Mouse (Mus musculus): ENCODE results near the gene Gramd1b. TPM values are rescaled to one million over a fixed set of nuclear protein-coding genes. Genes with fewer than 3 reads are reported as not detected.

Gramd1b gene
- total RNA-seq (2021): 10 to 100 TPM; 11.6 to 15.8 TPM

DNA sequence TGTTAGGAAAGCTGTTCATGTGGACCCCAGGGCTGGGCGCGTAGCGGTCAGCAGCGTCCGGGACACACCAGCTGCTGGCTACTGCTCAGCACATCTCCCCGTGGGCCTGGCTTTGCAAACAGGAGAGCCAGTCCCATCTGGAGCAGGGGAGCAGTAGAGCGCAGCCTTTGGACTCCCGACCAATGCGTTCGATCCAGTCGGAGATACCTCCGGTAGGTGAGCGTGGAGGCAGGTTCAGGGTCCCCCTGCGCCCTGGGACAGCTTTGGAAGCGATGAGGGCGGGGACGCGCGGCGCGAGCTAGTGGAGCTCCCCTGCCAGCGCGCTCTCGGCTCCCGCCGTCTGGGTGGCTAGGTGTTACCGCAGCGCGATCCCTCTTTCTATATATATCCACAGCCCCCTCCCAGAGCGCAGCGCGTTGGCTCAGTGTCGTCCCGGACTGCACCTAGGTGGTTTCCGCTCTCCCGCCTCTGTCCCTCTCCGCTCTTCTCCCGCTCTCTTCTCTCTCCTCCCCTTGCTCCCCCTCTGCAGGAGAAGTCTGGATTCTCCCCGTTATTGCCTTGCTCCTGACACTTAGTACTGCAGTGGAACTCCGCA lies at the start of gene Gramd1b:
TSS of gene Gramd1b (minus strand) at position 357 of the 595 bp plus-strand sequence.
- intact Hi-C loops (cut with DNase I): no loop called here
- peak; percentile 44 to 54 for DNase-seq

DNA sequence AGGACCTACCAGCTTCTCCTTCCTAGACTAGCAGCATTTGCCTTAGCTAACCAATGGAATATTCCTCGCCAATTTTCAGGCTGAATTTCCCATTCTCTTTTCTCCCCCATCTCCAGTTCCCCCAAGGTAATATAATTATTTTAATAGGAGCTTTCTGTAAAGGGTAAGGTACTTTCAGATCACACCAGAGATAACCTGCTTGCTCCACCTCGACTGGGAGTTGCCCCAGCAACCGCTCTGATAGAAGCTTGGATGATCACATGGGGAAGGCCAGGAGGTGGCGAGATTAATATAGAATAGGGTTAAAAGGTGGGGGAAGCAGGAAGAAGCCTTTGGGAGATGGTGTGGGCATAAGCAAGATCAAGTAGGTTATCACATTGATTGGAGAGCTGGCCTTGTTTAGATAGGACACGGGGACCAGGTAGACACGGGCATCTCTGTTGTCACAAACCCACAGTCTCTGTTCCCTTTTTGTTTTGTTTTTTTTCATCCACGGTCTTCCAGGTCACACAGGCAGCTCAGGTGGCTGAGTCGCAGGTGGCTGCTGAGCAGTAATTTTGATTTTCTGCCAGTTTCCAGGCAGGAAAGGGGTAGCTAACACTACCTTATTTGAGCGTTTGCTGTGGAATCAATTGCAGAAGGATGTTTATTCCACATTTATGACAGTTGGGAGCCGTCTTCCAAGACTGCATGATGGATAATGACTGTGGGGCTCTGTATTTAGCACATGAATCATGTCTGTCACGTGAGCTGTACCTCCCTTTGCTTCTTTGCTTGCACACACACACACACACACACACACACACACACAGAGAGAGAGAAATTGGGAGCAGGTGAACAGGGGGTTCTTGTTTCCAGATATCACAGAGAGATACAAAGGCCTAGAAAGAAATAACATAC lies 47.8 kb upstream of the Gramd1b start:
- intact Hi-C loops (cut with DNase I): no loop called here
- DNase-seq: no peak

DNA sequence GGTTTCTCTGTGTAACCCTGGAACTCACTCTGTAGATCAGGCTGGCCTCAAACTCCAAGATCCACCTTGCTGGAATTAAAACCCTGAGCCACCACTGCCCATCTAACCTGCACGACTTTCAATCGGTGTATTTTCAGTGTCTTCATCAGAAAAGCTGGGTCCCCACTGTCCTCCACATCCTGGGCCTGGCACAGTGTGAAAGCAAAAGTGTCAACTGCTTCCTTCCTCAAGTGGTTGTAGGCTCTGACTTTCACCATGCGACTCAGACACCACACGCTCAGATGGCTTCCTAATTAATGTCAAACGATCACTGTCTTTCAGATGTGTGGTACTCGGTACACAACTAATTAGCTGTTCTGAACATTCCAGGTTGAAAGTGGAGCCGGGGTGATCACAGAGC lies 45.9 kb upstream of the Gramd1b start:
- DNase-seq: no peak
- intact Hi-C loops (cut with DNase I): no loop called here

GRCm38 (mm10) chr9:40575053-40575985 lies 44.1 kb upstream of the Gramd1b start:
- DNase-seq: peak; percentile 53 to 54
- intact Hi-C loops (cut with DNase I): no loop called here

DNA sequence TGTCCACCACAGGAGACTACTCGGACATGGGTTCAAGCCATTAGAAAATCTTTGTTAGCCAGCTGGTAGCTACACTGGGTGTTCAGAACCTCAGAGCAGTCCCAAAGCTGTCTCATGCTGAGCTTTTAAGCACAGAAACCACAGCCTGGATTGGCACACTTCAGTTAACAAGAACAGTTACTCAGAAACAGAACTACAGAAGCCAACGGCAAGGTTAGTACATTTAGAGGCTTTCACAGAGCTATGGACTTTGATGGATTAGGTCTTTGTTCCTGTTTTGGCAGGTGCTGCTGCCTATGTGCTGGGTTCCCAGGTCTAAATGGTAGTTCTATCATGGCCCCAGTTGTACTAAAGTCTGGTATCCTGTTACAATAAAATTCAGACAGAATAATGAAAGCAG lies 40.1 kb upstream of the Gramd1b start:
- no peak for DNase-seq
- intact Hi-C loops (cut with DNase I): no loop called here

DNA sequence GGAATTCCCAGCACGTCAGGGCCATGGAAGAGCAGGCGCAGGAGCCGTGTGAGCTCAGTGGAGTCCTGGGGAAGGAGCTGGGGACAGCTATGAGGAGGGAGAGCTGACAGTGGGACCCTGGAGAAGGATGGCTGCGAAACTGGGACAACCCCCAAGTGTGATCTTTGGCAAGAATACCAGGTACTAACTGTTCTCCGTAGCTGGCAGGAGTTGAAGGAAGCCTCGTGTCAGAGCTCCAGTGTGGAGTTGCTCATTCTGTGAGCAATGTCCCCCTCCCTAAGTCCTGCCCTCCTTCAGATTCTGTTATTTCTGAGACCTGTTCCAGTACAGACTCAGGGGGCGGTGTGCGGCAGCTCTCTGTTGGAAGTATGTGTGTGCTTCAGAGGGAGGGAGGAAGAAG lies 36.9 kb upstream of the Gramd1b start:
- intact Hi-C loops (cut with DNase I): no loop called here
- peak; percentile 68 to 74 for DNase-seq

DNA sequence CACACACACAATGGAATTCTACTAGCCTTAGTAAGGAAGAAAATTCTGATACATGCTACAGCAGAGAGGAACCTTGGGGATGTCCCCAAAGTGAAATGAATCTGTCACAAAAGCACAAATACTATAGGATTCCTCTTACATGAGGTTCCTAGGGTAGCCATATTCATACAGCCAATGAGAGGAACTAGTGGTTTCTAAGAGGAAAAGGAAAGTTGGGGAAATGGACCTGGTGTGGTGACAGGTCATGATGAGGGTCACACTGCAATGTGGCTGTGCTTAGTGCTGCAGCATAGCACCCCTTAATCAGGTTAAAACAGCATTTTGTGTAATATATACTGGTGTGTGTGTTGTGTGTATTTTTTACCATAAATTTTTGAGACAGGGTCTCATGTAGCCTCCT lies 32.6 kb upstream of the Gramd1b start:
- no peak for DNase-seq
- intact Hi-C loops (cut with DNase I): no loop called here

GRCm38 (mm10) chr9:40559646-40560045 lies 28.5 kb upstream of the Gramd1b start:
- intact Hi-C loops (cut with DNase I): no loop called here
- DNase-seq: no peak

DNA sequence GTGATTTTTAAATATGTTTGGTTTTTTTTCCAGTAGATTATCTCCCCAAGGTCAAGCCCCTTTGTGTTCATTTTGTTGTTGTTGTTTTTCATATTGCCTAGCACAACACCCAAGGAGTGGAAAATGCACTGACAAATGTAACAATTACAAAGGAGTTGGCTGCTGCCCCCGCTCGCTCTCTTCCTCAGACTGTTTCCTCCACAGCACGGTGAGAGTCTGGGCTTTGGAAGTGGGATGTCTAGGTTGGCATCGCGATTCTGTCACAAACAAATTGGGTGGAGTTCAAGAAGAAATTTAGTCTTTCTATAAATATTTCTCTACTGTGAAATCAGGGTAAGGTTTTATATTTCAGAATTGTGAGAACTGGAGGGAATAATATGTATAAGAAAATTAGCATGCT lies 26.6 kb upstream of the Gramd1b start:
- intact Hi-C loops (cut with DNase I): no loop called here
- DNase-seq: no peak

DNA sequence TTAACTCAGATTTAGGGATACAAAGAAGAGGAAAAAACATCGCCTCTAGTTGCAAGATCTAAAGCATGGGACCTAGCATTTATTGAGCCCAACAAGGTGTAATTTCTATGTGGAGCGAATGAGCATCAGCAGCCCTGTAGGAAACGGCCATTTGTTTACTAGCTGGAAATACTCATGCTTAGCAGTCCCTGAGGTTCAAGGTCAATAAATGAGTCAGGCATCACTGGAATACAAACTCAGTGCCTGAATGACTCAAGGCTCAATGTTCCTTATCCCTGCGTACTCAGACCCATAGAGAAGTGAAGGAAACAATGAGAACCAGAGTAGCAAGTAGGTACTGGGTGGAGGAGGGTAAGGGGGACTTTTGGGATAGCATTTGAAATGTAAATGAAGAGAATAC lies 25.2 kb upstream of the Gramd1b start:
- intact Hi-C loops (cut with DNase I): no loop called here
- DNase-seq: no peak

- intact Hi-C loops (cut with DNase I): no loop called here
- DNase-seq: no peak
These were observed 24.1 kb upstream of the Gramd1b start for GRCm38 (mm10) chr9:40555243-40555642.

DNA sequence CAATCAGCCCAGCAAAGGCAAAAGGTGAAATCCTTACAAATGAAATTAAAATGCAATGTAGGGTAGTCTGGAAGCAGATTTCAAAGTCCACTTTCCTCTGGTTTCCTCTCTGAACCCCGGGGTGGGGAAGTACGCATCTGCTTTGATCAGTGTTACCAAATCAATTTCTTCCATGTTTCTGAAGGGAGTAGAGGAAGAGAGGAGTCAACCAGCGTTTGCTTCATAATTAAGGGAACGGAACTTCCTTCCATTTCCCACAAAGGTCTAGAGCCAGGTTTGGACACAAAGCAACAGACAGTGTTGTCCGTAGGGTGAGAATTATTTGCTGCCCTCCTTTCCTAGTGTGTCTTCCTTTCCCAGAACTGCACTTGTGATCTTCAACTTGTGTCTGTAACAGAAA lies 16.7 kb upstream of the Gramd1b start:
- DNase-seq: no peak
- intact Hi-C loops (cut with DNase I): no loop called here

GRCm38 (mm10) chr9:40545193-40545592 lies 14.0 kb upstream of the Gramd1b start:
- no peak for DNase-seq
- intact Hi-C loops (cut with DNase I): no loop called here

GRCm38 (mm10) chr9:40539588-40540140 lies 8.5 kb upstream of the Gramd1b start:
- intact Hi-C loops (cut with DNase I): no loop called here
- no peak for DNase-seq

DNA sequence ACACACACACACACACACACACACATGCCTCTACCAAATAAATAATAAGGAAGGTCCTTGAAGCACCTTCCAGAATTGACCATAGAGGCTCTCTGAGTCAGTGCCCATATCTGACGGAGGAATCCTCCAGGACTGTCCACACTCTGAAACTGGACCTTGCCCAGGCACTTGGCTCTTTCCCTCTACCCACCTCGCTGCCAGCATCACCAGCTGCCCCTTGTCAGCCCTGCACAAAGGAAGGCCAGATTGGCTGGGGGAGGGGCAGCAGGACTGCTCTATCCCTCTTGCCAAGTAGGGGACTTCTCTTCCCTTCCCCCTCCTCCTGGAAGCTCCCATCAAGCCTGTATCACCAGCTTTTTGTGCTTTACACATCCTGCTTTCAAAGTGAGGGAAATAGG lies 6.5 kb upstream of the Gramd1b start:
- intact Hi-C loops (cut with DNase I): no loop called here
- peak; percentile 83 to 86 for DNase-seq

DNA sequence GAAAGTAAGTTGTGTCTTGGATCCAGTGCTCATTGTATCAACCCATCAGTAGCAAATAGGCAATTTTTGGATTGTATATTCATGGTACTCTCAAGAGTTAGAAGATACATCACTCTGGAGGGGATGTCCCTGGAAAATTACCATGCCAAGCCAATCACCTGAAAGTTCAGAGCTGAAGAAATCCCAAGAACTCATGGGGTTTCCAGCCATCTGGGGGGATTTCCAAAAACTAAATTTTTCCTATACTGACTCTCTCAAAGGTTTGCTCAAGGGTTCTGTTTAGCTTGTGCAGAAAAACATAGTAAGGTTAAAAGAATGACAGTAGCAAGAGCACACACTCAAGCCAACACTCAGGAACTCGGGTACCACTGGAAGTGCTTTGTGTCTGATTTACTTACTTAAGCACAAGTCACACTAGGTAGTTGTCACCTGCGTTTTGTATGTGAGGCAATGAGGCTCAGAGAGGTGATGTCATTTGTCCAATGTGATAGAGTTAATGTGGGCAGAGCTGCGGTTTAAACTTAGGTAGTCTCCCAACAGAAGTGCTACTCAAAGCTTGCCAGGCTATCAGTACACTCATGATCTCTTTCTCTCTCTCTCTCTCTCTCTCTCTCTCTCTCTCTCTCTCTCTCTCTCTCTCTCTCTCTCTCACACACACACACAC lies 6.0 kb upstream of the Gramd1b start:
- intact Hi-C loops (cut with DNase I): no loop called here
- peak in 1 of 2 experiments; percentile 17 for DNase-seq

DNA sequence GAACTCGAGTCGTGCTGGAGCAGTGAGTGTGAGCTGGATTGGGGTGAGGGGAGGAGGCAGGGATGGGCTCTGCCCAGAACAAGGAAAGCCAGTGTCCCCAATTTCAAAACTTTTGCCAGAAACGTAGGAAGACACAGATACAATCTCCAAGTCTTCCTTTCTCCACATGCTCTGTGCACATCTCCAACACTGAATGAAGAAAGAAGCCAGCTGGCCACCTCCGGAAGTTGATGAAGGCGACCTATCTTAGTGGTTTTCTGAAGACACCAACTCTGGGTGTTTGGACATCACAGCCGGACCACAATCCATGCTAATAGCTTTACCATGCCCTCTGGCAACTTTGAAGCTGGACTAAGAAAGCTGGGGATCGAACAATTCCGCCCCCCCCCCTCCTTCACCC lies 647 bp downstream of the Gramd1b start:
- DNase-seq: no peak
- intact Hi-C loops (cut with DNase I): no loop called here

GRCm38 (mm10) chr9:40528733-40529132 lies 2.5 kb downstream of the Gramd1b start:
- no peak for DNase-seq
- intact Hi-C loops (cut with DNase I): no loop called here

DNA sequence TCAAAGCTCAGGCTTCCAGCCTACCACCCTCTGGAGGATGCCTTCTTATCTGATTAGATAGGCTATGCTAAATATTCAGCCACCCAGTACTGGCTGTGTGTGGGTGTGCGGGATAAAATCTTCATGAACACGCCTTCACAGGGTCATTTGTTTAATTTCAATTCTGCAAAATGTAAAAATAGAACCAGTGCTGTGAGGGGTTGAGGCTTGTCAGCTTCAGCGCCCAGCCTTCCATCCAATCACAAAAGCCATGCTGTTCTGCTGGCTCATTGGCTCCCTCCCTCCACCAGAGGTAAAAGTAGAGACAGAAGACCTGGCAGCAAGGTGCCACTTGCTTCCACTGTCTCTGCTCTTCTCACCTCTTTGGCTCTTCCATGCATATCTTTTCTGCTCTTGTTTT lies 4.3 kb downstream of the Gramd1b start:
- intact Hi-C loops (cut with DNase I): no loop called here
- no peak for DNase-seq

DNA sequence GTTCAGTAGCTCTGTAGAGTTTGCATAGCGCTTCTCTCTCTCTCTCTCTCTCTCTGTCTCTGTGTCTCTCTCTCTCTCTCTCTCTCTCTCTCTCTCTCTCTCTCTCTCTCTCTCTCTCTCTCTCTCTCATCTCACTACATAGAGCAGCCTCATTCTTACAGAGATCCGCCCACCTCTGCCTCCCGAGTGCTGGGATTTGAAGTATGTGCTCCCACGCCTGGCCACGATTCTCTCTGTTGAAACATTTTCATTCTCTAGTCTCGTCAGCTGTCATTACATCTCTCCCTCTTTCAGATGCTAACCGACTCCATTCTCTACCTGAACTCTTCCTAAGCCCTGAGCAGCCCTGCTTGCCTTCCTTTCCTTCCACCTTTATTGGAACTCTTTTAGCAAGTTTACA lies 9.0 kb downstream of the Gramd1b start:
- intact Hi-C loops (cut with DNase I): no loop called here
- no peak for DNase-seq
